Mouse (Mus musculus): ENCODE measurements around the gene Hira. TPM values are rescaled to one million over a fixed set of nuclear protein-coding genes. Genes with fewer than 3 reads are reported as not detected.

The Hira gene
- 10.7 and 13.1 TPM in 2 replicates for polyA plus RNA-seq (2012; ENCODE audit: low replicate concordance)

GRCm38 (mm10) chr16:18876442-18877308 lies at the start of gene Hira, which contains the start of gene Mrpl40:
TSS of gene Hira (plus strand) at chr16:18877037.
TSS of gene Mrpl40 (minus strand) at chr16:18876862.

GRCm38 (mm10) chr16:18836468-18837208 lies 40.2 kb upstream of the Hira start, which contains the start of the genes 2510002D24Rik and Gm28539:
TSS of gene 2510002D24Rik (plus strand) at chr16:18836578.
TSS of gene Gm28539 (plus strand) at chr16:18836584.

Other genes starting within 250 kb of the Hira start
- 1.3 and 3.1 TPM in 2 replicates for gene Sept5, start 247.1 kb upstream of the Hira start, polyA plus RNA-seq (2012; ENCODE audit: low replicate concordance)
- gene Cldn5, start 100.2 kb upstream of the Hira start, polyA plus RNA-seq (2012; ENCODE audit: low replicate concordance): 0.22 and 8.6 TPM in 2 replicates
- gene Ufd1, start 65.3 kb upstream of the Hira start, polyA plus RNA-seq (2012; ENCODE audit: low replicate concordance): 7.7 and 16.1 TPM in 2 replicates
- 1.8 and 5.9 TPM in 2 replicates for gene Cdc45, start 65.0 kb upstream of the Hira start, polyA plus RNA-seq (2012; ENCODE audit: low replicate concordance)
- gene 2510002D24Rik, start 40.5 kb upstream of the Hira start, polyA plus RNA-seq (2012; ENCODE audit: low replicate concordance): 40.8 and 125 TPM in 2 replicates
- not detected in 2 replicates for gene Gm28539, start 40.5 kb upstream of the Hira start, polyA plus RNA-seq (2012; ENCODE audit: low replicate concordance)
- gene Mrpl40, start 175 bp upstream of the Hira start, polyA plus RNA-seq (2012; ENCODE audit: low replicate concordance): 11.0 and 11.7 TPM in 2 replicates